Mouse (Mus musculus) liver, embryonic 12.5 days (tissue): Measurements from ENCODE around the gene Yipf1. TPM values are rescaled to one million over a fixed set of nuclear protein-coding genes. Genes with fewer than 3 reads are reported as not detected.

Source experiments
- ATAC-seq: fragments of 200-750 bp; cut with Nextera tagmentation; 2 replicates; pipeline ENCODE4 v1.8.0; 2017; ENCODE audit warnings: moderate number of reproducible peaks, mild to moderate bottlenecking, moderate library complexity
- H3K27ac ChIP-seq: fragments of 300-500 bp; sonication (generic); 2 replicates; pipeline ENCODE4 v1.5.1; 2016; ENCODE audit warnings: mild to moderate bottlenecking
- H3K27me3 ChIP-seq: fragments of 300-500 bp; sonication (generic); replicated peaks from 2 replicates; pipeline ENCODE4 v1.6.1; 2016; ENCODE audit warnings: mild to moderate bottlenecking, moderate library complexity
- H3K36me3 ChIP-seq: fragments of 300-500 bp; sonication (generic); 2 replicates; pipeline ENCODE4 v1.6.1; 2016; ENCODE audit warnings: mild to moderate bottlenecking, moderate library complexity
- H3K4me1 ChIP-seq: fragments of 300-500 bp; sonication (generic); 2 replicates; pipeline ENCODE4 v1.6.1; 2016
- H3K4me2 ChIP-seq: fragments of 300-500 bp; sonication (generic); 2 replicates; pipeline ENCODE4 v1.6.1; 2016; ENCODE audit warnings: mild to moderate bottlenecking, moderate library complexity
- H3K4me3 ChIP-seq: fragments of 300-500 bp; sonication (generic); 2 replicates; pipeline ENCODE4 v1.5.1; 2016; ENCODE audit warnings: mild to moderate bottlenecking, moderate library complexity
- H3K9ac ChIP-seq: fragments of 300-500 bp; sonication (generic); 2 replicates; pipeline ENCODE4 v1.6.1; 2016; ENCODE audit warnings: mild to moderate bottlenecking, moderate library complexity
- H3K9me3 ChIP-seq: fragments of 300-500 bp; sonication (generic); replicated peaks from 2 replicates; pipeline ENCODE4 v1.6.1; 2016; ENCODE audit warnings: mild to moderate bottlenecking, moderate library complexity
- WGBS: fragments of 180-500 bp; shearing (Covaris S2); methylation state at CpG from one replicate; pipeline ENCODE4 v1.1.7; 2016; ENCODE audit not compliant: insufficient replicate concordance; 5-methylcytosine and 5-hydroxymethylcytosine counted together
- polyA plus RNA-seq: library from polyadenylated mRNA; unstranded; fragments of >200 nt; fragmentation: Nextera tagmentation; extraction: Ambion mirVana; gene quantifications from 2 replicates; pipeline ENCODE4 v1.2.1, GENCODE M21; 2016

Gene Yipf1
- polyA plus RNA-seq, 1 experiment from 2014 or later, result 28.4 TPM

DNA sequence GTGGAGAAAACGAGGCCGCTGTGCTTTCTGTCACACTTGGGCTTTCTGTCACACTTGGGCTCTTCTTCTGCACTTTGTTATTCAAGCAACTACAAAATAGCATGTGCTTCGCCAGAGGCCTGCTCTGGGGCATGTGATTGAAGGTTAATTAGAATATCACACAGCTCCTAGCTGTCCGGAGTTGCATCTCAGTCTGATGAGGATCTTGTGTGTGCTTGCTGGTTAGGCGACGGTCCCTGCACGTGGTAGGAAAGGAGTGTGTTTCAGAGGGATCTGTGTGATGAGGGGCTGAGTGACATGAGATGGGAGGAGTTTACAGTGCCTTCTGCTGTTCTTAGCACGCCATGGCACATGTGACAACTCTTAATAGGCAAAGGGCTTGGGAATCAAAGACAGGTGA, 73.3 kb downstream of the Yipf1 start:
- Histone ChIP-seq H3K4me3 (no peak overlapping the region), H3K27me3 (no peaks in the 10 kb centered on the region), H3K9ac (no peak overlapping the region), H3K27ac (no peak overlapping the region), H3K4me2 (no peak overlapping the region), H3K36me3 (peaks cover 96% of the 10 kb centered on the region), H3K4me1 (no peaks in the 10 kb centered on the region), H3K9me3 (no peaks in the 10 kb centered on the region)
- no peak for ATAC-seq
- WGBS, result 87% methylated on average over 8 of the region's 8 CpGs

DNA sequence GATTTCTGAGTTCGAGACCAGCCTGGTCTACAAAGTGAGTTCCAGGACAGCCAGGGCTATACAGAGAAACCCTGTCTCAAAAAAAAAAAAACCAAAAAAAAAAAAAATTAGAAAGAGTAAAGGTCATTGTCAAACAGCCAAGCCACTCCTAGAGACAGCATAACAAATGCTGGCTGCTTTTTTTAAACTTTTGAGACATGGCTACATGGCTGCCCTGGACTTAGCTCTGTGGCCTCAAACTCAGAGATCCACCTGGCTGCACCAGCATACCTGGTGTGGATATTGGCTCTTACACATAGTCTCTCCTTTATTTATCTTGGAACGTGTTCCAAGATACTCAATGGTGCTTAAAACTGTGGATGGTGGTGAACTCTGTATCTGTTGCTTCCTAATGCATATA, 74.1 kb downstream of the Yipf1 start:
- H3K36me3 ChIP-seq, result peaks cover 96% of the 10 kb centered on the region

DNA sequence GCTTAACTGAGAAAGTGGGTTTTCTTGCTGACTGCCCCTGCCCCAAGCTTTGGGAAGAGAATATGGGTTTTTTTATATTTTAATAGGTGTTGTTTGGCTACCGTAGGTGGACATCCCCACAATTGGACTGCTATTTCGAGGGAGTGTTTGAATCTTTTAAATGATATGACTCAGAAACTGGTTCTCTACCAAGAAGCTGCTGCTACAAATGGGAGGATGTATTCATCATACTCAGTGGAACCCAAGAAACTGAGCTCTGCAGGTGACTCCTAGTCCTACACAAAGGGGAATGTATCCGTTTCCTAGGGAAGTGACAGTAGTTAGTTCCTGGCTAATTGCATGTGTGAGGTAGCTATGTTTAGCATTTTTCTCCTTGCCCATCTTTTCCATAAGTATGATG, 75.2 kb downstream of the Yipf1 start:
- Histone ChIP-seq H3K27ac (no peak overlapping the region), H3K36me3 (peaks cover 97% of the 10 kb centered on the region), H3K4me3 (no peak overlapping the region), H3K27me3 (no peaks in the 10 kb centered on the region), H3K9ac (no peak overlapping the region), H3K9me3 (no peaks in the 10 kb centered on the region), H3K4me1 (no peaks in the 10 kb centered on the region), H3K4me2 (no peak overlapping the region)
- no peak for ATAC-seq
- 82% methylated on average over 3 of the region's 3 CpGs for WGBS

More for the DNA sequence above, 74.1 kb downstream of the Yipf1 start:
- H3K4me1 ChIP-seq, result no peaks in the 10 kb centered on the region
- H3K9ac ChIP-seq, result no peak overlapping the region
- no peaks in the 10 kb centered on the region for H3K27me3 ChIP-seq
- H3K9me3 ChIP-seq, result no peaks in the 10 kb centered on the region
- 75% methylated on average over 2 of the region's 2 CpGs for WGBS
- no peak for ATAC-seq
- H3K4me2 ChIP-seq, result no peak overlapping the region
- no peak overlapping the region for H3K4me3 ChIP-seq
- no peak overlapping the region for H3K27ac ChIP-seq

DNA sequence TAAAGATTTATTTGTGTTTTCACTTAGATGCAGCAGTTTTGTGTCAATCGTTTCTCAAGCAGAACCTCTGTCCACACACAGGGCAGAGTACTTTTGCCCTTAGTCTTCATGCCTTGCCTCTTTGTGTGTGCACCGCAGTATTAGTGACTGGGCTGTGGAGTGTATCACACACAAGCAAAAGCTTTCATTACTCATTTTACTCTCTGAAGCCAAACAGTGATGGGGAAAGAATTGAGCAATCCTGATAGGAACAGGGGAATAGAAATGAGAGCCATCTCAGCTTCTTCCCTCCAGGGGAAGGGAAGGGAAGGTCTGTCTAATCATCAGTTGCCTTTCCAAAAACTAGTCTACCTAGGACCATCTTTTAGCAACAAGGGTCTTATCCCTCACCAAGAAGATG, 79.6 kb downstream of the Yipf1 start:
- peaks cover 99% of the 10 kb centered on the region for H3K36me3 ChIP-seq

More for the DNA sequence above, 79.6 kb downstream of the Yipf1 start:
- Histone ChIP-seq H3K9me3 (no peaks in the 10 kb centered on the region), H3K9ac (no peak overlapping the region), H3K4me2 (no peak overlapping the region), H3K4me3 (no peak overlapping the region), H3K27me3 (no peaks in the 10 kb centered on the region), H3K4me1 (no peaks in the 10 kb centered on the region), H3K27ac (no peak overlapping the region)
- ATAC-seq, result no peak
- WGBS, result 85% methylated on average over 2 of the region's 2 CpGs

Other genes starting within 250 kb of the Yipf1 start
- gene Mrpl37, start 247.5 kb upstream of the Yipf1 start, polyA plus RNA-seq, result 77.0 and 79.9 TPM in 2 replicates
- gene Cyb5rl, start 247.4 kb upstream of the Yipf1 start, polyA plus RNA-seq, result 3.9 and 4.1 TPM in 2 replicates
- not detected in 2 replicates for gene Cdcp2, start 217.5 kb upstream of the Yipf1 start, polyA plus RNA-seq
- gene Tmem59, start 136.0 kb upstream of the Yipf1 start, polyA plus RNA-seq, result 159 and 165 TPM in 2 replicates
- 11.8 and 13.8 TPM in 2 replicates for gene Tceanc2, start 135.2 kb upstream of the Yipf1 start, polyA plus RNA-seq
- gene Ldlrad1, start 105.2 kb upstream of the Yipf1 start, polyA plus RNA-seq, result not detected in 2 replicates
- gene Lrrc42, start 60.8 kb upstream of the Yipf1 start, polyA plus RNA-seq, result 19.7 and 21.7 TPM in 2 replicates
- 9.2 and 10.4 TPM in 2 replicates for gene Hspb11, start 60.8 kb upstream of the Yipf1 start, polyA plus RNA-seq
- not detected in 2 replicates for gene Dio1, start 7.2 kb upstream of the Yipf1 start, polyA plus RNA-seq
- gene Ndc1, start 53.4 kb downstream of the Yipf1 start, polyA plus RNA-seq, result 28.9 and 30.3 TPM in 2 replicates
- gene Glis1, start 120.2 kb downstream of the Yipf1 start, polyA plus RNA-seq, result 0.24 and 0.32 TPM in 2 replicates